Mouse (Mus musculus) telencephalon, adult 2 months (tissue): ENCODE measurements around the gene Rasgrp1.

Source experiments
- DNase-seq: peaks from one replicate; pipeline ENCODE4 v3.0.0-alpha.2; 2011; ENCODE audit warnings: low read depth, low spot score

Rasgrp1 gene

DNA sequence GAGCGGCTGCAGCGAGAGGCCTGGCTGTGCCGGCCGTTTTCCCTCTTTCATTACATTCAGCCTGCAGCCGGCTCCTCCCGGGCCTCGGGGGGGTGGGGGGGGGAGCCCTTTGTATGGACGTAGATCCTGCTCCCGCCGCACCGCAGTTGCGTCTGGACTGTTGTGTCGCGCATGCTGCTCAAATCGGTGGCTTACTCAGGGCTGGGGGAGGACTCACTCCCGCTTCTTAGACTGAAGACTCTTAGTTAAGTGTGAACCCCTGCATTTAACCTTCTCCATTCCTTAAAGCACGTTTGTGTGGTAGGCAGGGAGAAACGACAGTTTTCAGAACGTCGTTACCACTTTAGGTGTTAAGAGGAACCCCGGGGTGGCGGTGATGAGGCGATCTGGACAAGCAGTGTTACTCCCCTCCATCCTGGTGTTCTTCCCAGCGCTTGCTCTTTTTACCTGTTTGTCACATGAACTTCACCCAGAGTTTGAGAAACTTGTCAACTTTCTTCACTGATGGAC, 92.7 kb downstream of the Rasgrp1 start:
- no peak for DNase-seq

DNA sequence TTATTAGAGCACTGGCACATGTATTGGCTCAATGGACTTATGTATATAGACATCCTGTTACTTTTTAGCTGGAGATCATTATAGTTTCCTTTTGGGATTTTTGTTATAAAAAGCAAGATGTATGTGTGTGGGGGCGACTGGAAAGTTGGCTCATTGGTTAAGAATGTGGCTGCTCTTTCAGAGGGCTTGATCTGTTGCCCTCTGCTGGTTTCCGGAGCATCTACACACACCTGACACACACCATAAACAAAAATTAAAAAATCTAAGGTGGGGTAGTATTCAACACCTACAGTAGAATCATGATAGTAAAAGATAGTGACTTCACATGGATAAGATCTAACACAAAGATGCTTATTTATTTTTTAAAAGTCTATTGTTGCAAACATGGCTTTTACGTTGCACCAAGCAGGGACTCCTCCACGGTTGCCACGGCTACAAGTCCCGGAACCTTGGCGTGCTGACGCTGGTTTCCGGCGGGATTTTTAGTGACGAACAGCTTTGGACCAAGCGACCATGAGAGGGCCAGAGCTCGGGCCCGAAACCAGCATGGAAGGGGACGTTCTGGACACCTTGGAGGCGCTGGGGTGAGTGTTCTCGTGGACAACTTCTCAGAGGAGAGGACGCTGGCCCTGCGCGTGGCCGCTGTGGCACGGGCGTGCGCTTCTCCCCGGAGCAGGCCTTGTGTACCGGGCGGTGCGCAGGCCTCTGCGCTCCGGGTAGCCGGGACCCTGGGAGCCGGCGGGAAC, 93.4 kb downstream of the Rasgrp1 start, which contains the start of gene Fam98b:
Gene Fam98b (plus strand): TSS at position 485 of the 746 bp plus-strand sequence.
- peak; percentile 95 for DNase-seq

DNA sequence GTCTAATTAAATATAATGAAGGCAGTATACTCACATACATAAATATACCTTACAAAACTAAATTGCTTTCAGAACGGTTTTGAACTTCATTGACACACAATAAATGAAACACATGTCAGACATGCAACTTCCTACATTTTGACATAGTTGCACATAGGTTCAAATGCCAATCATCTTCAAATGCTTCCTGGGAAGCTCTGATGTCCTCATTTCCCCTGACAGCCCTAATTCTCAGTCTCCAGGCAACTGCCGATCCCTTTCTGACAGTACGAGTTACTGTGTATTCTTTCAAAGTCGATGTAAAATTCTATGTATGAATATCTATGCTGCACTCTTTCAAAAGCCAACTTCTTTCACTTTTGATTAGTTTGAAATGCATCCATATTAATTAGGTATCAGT, 100.8 kb downstream of the Rasgrp1 start:
- no peak for DNase-seq

DNA sequence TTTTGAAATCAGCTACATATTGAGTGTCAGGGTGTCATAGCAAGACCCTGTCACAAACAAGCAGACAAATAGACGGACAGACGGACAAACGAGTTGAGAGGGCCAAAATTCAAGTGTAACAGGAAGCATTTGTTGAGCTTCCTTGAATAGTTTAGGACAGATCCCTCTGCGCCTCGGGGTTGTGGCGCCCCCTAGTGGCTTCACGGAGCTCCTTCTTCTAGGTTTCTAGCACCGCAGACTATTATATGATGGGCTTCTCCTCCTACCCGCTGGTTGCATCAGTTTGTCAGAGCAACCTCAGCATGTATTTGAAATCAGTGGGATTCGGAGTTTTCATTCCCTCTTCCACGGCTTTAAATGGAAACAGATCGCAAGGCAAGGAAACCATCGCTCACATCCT, 111.5 kb downstream of the Rasgrp1 start:
- DNase-seq, result peak; percentile 75

DNA sequence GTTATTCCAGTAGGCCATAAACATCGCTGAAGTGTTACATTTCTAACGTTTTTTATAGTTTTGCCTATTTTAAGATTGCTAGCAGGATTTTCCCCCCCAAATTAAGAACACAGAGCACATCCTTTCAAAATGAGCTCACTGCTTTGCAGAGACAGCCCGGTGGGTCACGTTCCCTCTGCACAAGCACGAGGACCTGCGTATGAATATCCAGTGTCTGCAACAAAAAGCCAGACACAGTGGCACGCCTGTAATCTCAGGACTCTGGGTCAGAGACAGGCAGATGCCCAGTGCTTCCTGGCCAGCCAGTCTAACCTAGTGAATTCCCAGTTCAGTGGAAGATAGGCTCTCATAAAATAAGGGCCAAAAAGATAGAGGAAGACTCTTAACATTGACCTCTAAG, 112.5 kb downstream of the Rasgrp1 start:
- DNase-seq, result no peak
